Mouse (Mus musculus): ENCODE data around the gene Gatb. TPM values are rescaled to one million over a fixed set of nuclear protein-coding genes. Genes with fewer than 3 reads are reported as not detected.

The Gatb gene
- polyA plus RNA-seq, 1 experiment, result 2.6 TPM

DNA sequence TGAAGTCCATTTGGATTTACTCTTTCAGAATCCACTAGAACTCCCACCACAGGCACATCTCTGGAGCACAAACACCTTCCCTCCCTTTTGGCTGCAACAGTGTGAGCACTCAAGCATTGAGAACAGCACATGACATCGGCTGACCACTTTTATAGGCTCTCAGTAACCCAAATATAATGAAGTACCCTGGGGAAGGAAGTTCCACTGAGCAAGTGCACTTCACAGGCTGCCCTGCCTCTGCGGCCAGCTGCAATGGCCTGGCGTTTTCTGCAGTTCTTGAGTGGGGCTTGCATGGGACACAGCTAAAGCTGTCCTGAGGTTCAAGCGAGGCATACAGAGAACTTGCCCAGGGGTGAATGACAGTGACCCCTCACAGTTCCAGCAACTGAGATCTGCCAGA is 117.2 kb downstream of the Gatb start:
- no peak for TF ChIP-seq FLI1 (IDR thresholded peaks at IDR 0.05; ENCODE audit: low read length)
- TF ChIP-seq GATA1 (IDR thresholded peaks at IDR 0.05; ENCODE audit: borderline replicate concordance, low read length), result no peak
- H3K9me3 ChIP-seq, result peaks cover 3% of the 10 kb centered on the region; the same call in 1 of the 2 replicates
- H3K4me3 ChIP-seq (replicated peaks), result no peak overlapping the region
- peaks cover 17% of the 10 kb centered on the region for H3K4me1 ChIP-seq
- no peaks in the 10 kb centered on the region for H3K36me3 ChIP-seq (replicated peaks; ENCODE audit: low read length)
- peaks cover 68% of the 10 kb centered on the region for H3K27me3 ChIP-seq (replicated peaks)

DNA sequence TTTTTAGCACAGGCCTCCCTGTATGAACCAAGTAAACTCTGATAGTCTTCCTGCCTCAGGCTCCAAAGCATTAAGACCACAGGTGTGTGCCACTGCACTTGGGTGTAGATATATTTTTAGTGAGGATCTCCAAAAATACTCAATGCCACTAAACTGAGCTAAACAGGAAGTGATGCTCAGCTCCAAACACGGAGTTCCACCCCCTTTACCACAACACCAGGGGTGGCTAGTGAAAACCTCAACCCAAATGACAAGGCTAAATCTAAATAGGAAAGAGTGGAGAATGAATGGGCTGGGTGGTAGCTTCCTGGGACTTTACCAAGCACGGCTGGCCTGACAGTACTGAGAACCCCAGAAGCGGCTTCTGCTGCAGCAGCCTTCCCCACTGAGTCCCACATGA is 119.1 kb downstream of the Gatb start:
- peaks cover 22% of the 10 kb centered on the region for H3K4me1 ChIP-seq
- H3K27me3 ChIP-seq (replicated peaks), result peaks cover 76% of the 10 kb centered on the region
- TF ChIP-seq GATA1 (IDR thresholded peaks at IDR 0.05; ENCODE audit: borderline replicate concordance, low read length) (no peak), FLI1 (IDR thresholded peaks at IDR 0.05; ENCODE audit: low read length) (no peak)
- H3K9me3 ChIP-seq, result peaks cover 5% of the 10 kb centered on the region; the same call in 1 of the 2 replicates
- no peaks in the 10 kb centered on the region for H3K36me3 ChIP-seq (replicated peaks; ENCODE audit: low read length)
- no peak overlapping the region for H3K4me3 ChIP-seq (replicated peaks)

DNA sequence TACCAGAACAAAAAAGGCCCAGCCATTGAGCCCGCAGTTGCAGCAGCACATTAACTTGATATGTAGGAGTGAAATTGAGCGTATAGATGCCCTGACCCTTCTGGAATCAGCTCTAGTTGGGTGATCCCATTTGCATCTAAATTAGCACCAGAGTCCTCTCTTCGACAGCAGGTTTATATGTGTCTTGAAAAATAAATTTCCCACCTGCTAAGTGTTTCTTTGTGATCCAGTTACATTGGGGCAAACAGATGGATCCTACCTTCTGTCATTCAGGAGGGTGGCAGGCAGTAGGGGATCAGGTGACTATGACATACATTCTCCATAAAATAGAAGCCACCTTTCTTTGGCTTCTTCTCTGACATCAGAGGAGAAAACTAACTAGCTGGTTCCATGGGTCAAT is 121.1 kb downstream of the Gatb start:
- H3K9me3 ChIP-seq, result peaks cover 5% of the 10 kb centered on the region; the same call in 1 of the 2 replicates
- TF ChIP-seq FLI1 (IDR thresholded peaks at IDR 0.05; ENCODE audit: low read length) (no peak), GATA1 (IDR thresholded peaks at IDR 0.05; ENCODE audit: borderline replicate concordance, low read length) (no peak)
- H3K4me3 ChIP-seq (replicated peaks), result no peak overlapping the region
- H3K36me3 ChIP-seq (replicated peaks; ENCODE audit: low read length), result no peaks in the 10 kb centered on the region
- peaks cover 78% of the 10 kb centered on the region for H3K27me3 ChIP-seq (replicated peaks)
- H3K4me1 ChIP-seq, result peaks cover 22% of the 10 kb centered on the region

DNA sequence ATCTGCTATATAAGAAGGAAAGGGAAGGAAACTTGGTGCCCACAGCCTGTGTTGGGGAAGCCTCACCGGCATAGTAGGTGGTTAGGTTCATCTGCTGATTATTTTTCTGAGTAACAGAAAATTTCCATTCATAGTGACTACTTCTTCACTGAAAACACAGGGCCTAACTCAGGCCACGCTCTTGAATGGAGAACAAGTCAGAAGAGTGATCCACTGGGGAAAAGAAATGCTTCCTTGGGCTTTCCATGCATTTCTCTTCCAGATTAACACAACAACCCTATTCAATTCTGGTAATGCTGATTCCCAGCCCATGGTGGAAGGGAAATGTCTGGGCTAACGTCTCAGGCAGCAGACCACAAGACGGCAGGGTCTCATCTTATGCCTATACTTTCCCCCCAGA is 124.6 kb downstream of the Gatb start:
- H3K36me3 ChIP-seq (replicated peaks; ENCODE audit: low read length), result no peaks in the 10 kb centered on the region
- TF ChIP-seq GATA1 (IDR thresholded peaks at IDR 0.05; ENCODE audit: borderline replicate concordance, low read length) (no peak), FLI1 (IDR thresholded peaks at IDR 0.05; ENCODE audit: low read length) (no peak)
- H3K27me3 ChIP-seq (replicated peaks), result peaks cover 78% of the 10 kb centered on the region
- H3K4me1 ChIP-seq, result peaks cover 17% of the 10 kb centered on the region
- 0 out of 2 replicates have a peak, but pooled peaks cover 2% of the 10 kb centered on the region for H3K9me3 ChIP-seq
- H3K4me3 ChIP-seq (replicated peaks), result no peak overlapping the region

DNA sequence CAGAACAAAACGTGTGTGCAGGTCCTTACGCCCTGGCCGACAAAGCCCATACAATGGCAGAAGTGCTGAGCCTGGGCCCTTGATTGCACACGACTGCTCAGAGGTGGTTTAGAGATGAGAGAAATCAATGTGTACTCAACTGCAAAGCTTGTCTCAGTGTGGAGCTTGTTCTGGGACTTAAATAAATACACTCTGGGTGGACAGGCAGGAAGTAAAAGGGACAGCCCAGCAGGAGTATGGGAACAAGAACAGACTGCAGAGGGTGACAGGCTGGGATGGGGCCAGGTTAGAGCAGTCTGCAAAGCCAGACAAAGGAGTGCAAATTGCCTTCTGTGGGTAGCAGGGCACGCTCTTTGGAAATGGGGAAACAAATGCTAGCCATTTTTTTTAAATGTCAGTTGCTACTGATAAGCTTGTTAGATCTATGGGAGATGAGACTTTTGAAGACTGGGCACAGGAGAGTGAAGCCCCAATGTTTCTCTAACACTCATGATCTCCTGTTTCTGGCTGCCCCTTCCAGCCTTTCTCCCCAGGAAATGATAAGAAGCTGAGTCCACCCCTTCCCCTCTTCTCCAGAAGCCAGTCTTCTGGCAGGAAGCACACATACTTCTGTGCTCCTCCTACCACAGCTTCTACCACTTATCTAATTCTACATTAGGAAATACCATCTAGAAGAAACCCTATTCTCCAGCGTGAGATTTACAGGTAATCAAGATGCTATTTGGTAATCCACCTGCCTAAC is 129.4 kb downstream of the Gatb start:
- Histone ChIP-seq H3K27me3 (replicated peaks) (peaks cover 67% of the 10 kb centered on the region), H3K4me3 (replicated peaks) (no peak overlapping the region), H3K9me3 (0 out of 2 replicates have a peak, but pooled peaks cover 3% of the 10 kb centered on the region), H3K4me1 (peaks cover 12% of the 10 kb centered on the region), H3K36me3 (replicated peaks; ENCODE audit: low read length) (no peaks in the 10 kb centered on the region)
- TF ChIP-seq FLI1 (IDR thresholded peaks at IDR 0.05; ENCODE audit: low read length), result no peak
- TF ChIP-seq GATA1 (IDR thresholded peaks at IDR 0.05; ENCODE audit: borderline replicate concordance, low read length), result no peak

Other genes starting within 250 kb of the Gatb start
- gene Fam160a1, start 243.2 kb downstream of the Gatb start, polyA plus RNA-seq (2012; ENCODE audit: insufficient read depth, low replicate concordance), result 0.12 and 0.51 TPM in 2 replicates